Mouse (Mus musculus) retina, postnatal 1 day (tissue): ENCODE measurements around the gene Sgms2.

Experiments used
- DNase-seq: peaks from one replicate; pipeline ENCODE4 v3.0.0-alpha.2; 2012

Gene Sgms2

GRCm38 (mm10) chr3:131491361-131491925, at the start of gene Sgms2:
Gene Sgms2 (minus strand): TSS chr3:131491411.
- no peak for DNase-seq

- no peak for DNase-seq
Observed at GRCm38 (mm10) chr3:131525229-131525628, 34.0 kb upstream of the Sgms2 start.

GRCm38 (mm10) chr3:131524779-131525178, 33.6 kb upstream of the Sgms2 start:
- DNase-seq: peak; percentile 55

- DNase-seq: no peak
Observed at GRCm38 (mm10) chr3:131524210-131524609, 33.0 kb upstream of the Sgms2 start.

- no peak for DNase-seq
Observed at GRCm38 (mm10) chr3:131523749-131524148, 32.5 kb upstream of the Sgms2 start.

- DNase-seq: no peak
Observed at GRCm38 (mm10) chr3:131522243-131522642, 31.0 kb upstream of the Sgms2 start.

GRCm38 (mm10) chr3:131521206-131521605, 30.0 kb upstream of the Sgms2 start:
- no peak for DNase-seq

- no peak for DNase-seq
Observed at GRCm38 (mm10) chr3:131517756-131518155, 26.5 kb upstream of the Sgms2 start.

GRCm38 (mm10) chr3:131516332-131516999, 25.3 kb upstream of the Sgms2 start:
- no peak for DNase-seq

GRCm38 (mm10) chr3:131511616-131512015, 20.4 kb upstream of the Sgms2 start:
- no peak for DNase-seq

- no peak for DNase-seq
Observed at GRCm38 (mm10) chr3:131508024-131508423, 16.8 kb upstream of the Sgms2 start.

GRCm38 (mm10) chr3:131504595-131505223, 13.5 kb upstream of the Sgms2 start:
- no peak for DNase-seq

- DNase-seq: no peak
Observed at GRCm38 (mm10) chr3:131501677-131502370, 10.6 kb upstream of the Sgms2 start.

GRCm38 (mm10) chr3:131499651-131500050, 8.4 kb upstream of the Sgms2 start:
- DNase-seq: no peak

GRCm38 (mm10) chr3:131496506-131497122, 5.4 kb upstream of the Sgms2 start:
- peak; percentile 63 for DNase-seq

GRCm38 (mm10) chr3:131495076-131495475, 3.9 kb upstream of the Sgms2 start:
- no peak for DNase-seq

GRCm38 (mm10) chr3:131493194-131493593, 2.0 kb upstream of the Sgms2 start:
- DNase-seq: no peak

- no peak for DNase-seq
Observed at GRCm38 (mm10) chr3:131491980-131492379, 769 bp upstream of the Sgms2 start.

- peak; percentile 79 for DNase-seq
Observed at GRCm38 (mm10) chr3:131490143-131490908, 885 bp downstream of the Sgms2 start.

GRCm38 (mm10) chr3:131489657-131490142, 1.5 kb downstream of the Sgms2 start:
- peak; percentile 70 for DNase-seq

GRCm38 (mm10) chr3:131488969-131489368, 2.2 kb downstream of the Sgms2 start:
- no peak for DNase-seq

- DNase-seq: no peak
Observed at GRCm38 (mm10) chr3:131488403-131488802, 2.8 kb downstream of the Sgms2 start.
